Mouse (Mus musculus): ENCODE data around the gene Herpud1. TPM values are rescaled to one million over a fixed set of nuclear protein-coding genes. Genes with fewer than 3 reads are reported as not detected.

Gene Herpud1
- polyA plus RNA-seq, 1 experiment from 2014 or later: 126 TPM

Other genes with a start within 250 kb of the Herpud1 start
- gene Mt4, start 249.2 kb upstream of the Herpud1 start, polyA plus RNA-seq (2015; fragmentation: Nextera tagmentation; extraction: Ambion mirVana): 0.64 TPM in 1 of 2 replicates, not detected in the other
- 6.3 and 7.7 TPM in 2 replicates for gene Mt3, start 233.8 kb upstream of the Herpud1 start, polyA plus RNA-seq (2015; fragmentation: Nextera tagmentation; extraction: Ambion mirVana)
- gene Mt2, start 213.8 kb upstream of the Herpud1 start, polyA plus RNA-seq (2015; fragmentation: Nextera tagmentation; extraction: Ambion mirVana): 40.6 and 63.7 TPM in 2 replicates
- gene Mt1, start 207.4 kb upstream of the Herpud1 start, polyA plus RNA-seq (2015; fragmentation: Nextera tagmentation; extraction: Ambion mirVana): 219 and 314 TPM in 2 replicates
- gene Nup93, start 171.9 kb upstream of the Herpud1 start, polyA plus RNA-seq (2015; fragmentation: Nextera tagmentation; extraction: Ambion mirVana): 80.2 and 86.2 TPM in 2 replicates
- 0.08 and 0.13 TPM in 2 replicates for gene Slc12a3, start 57.2 kb upstream of the Herpud1 start, polyA plus RNA-seq (2015; fragmentation: Nextera tagmentation; extraction: Ambion mirVana)
- 0.45 and 0.73 TPM in 2 replicates for gene Nlrc5, start 47.9 kb downstream of the Herpud1 start, polyA plus RNA-seq (2015; fragmentation: Nextera tagmentation; extraction: Ambion mirVana)
- 9.9 and 10.6 TPM in 2 replicates for gene Cpne2, start 146.6 kb downstream of the Herpud1 start, polyA plus RNA-seq (2015; fragmentation: Nextera tagmentation; extraction: Ambion mirVana)
- 32.7 and 35.5 TPM in 2 replicates for gene Rspry1, start 215.5 kb downstream of the Herpud1 start, polyA plus RNA-seq (2015; fragmentation: Nextera tagmentation; extraction: Ambion mirVana)
- gene Fam192a, start 215.6 kb downstream of the Herpud1 start, polyA plus RNA-seq (2015; fragmentation: Nextera tagmentation; extraction: Ambion mirVana): 50.8 and 52.9 TPM in 2 replicates

Measured in lung, embryonic 16.5 days (tissue).